Mouse (Mus musculus) ovary, postnatal 10 days (tissue): Measurements from ENCODE around the gene Uhmk1.
"Not testable (repeated sequence)": the region's sequence is repeated elsewhere in the genome, so short reads cannot be mapped to it uniquely, and the experiment has no call there.

Experiments used
- DNase-seq: peaks from one replicate; pipeline ENCODE4 v3.0.0; 2022; ENCODE audit warnings: low spot score

The Uhmk1 gene

GRCm38 (mm10) chr1:170214757-170215522 lies at the start of gene Uhmk1:
TSS of gene Uhmk1 (minus strand) at chr1:170215397.
- DNase-seq: peak; percentile 75

GRCm38 (mm10) chr1:170255560-170255910 lies 40.3 kb upstream of the Uhmk1 start:
- DNase-seq: peak; percentile 58

GRCm38 (mm10) chr1:170254893-170255559 lies 39.8 kb upstream of the Uhmk1 start:
- no peak for DNase-seq

GRCm38 (mm10) chr1:170245016-170245415 lies 29.8 kb upstream of the Uhmk1 start:
- no peak for DNase-seq

GRCm38 (mm10) chr1:170232688-170233087 lies 17.5 kb upstream of the Uhmk1 start, which contains the start of gene Sh2d1b2:
TSS of gene Sh2d1b2 (plus strand) at chr1:170232749.
- not testable (repeated sequence) for DNase-seq

GRCm38 (mm10) chr1:170223276-170223675 lies 8.1 kb upstream of the Uhmk1 start:
- no peak for DNase-seq

GRCm38 (mm10) chr1:170220351-170220750 lies 5.2 kb upstream of the Uhmk1 start:
- no peak for DNase-seq

GRCm38 (mm10) chr1:170218091-170218884 lies 3.1 kb upstream of the Uhmk1 start:
- DNase-seq: no peak

GRCm38 (mm10) chr1:170215590-170215989 lies 393 bp upstream of the Uhmk1 start:
- DNase-seq: no peak

- no peak for DNase-seq
These were observed 827 bp downstream of the Uhmk1 start for GRCm38 (mm10) chr1:170214383-170214756.

- no peak for DNase-seq
These were observed 1.9 kb downstream of the Uhmk1 start for GRCm38 (mm10) chr1:170213181-170213879.

- DNase-seq: no peak
These were observed 8.8 kb downstream of the Uhmk1 start for GRCm38 (mm10) chr1:170206395-170206794.

- DNase-seq: no peak
These were observed 14.8 kb downstream of the Uhmk1 start for GRCm38 (mm10) chr1:170200379-170200778.

GRCm38 (mm10) chr1:170196211-170196610 lies 19.0 kb downstream of the Uhmk1 start:
- no peak for DNase-seq

GRCm38 (mm10) chr1:170191925-170192324 lies 23.3 kb downstream of the Uhmk1 start:
- no peak for DNase-seq

GRCm38 (mm10) chr1:170190225-170190624 lies 25.0 kb downstream of the Uhmk1 start:
- DNase-seq: no peak

- DNase-seq: peak; percentile 4
These were observed 26.6 kb downstream of the Uhmk1 start for GRCm38 (mm10) chr1:170188601-170189000.

GRCm38 (mm10) chr1:170186531-170186930 lies 28.7 kb downstream of the Uhmk1 start:
- DNase-seq: no peak

GRCm38 (mm10) chr1:170185137-170185536 lies 30.1 kb downstream of the Uhmk1 start:
- no peak for DNase-seq

- DNase-seq: no peak
These were observed 32.5 kb downstream of the Uhmk1 start for GRCm38 (mm10) chr1:170182706-170183105.

- no peak for DNase-seq
These were observed 38.4 kb downstream of the Uhmk1 start for GRCm38 (mm10) chr1:170176661-170177239.

- DNase-seq: no peak
These were observed 39.3 kb downstream of the Uhmk1 start for GRCm38 (mm10) chr1:170175848-170176247.
